Mouse (Mus musculus): ENCODE results near the gene Ube2g1. TPM values are rescaled to one million over a fixed set of nuclear protein-coding genes. Genes with fewer than 3 reads are reported as not detected.

Gene Ube2g1
- polyA plus RNA-seq (2012; ENCODE audit: low replicate concordance), result 41.4 and 43.4 TPM in 2 replicates

DNA sequence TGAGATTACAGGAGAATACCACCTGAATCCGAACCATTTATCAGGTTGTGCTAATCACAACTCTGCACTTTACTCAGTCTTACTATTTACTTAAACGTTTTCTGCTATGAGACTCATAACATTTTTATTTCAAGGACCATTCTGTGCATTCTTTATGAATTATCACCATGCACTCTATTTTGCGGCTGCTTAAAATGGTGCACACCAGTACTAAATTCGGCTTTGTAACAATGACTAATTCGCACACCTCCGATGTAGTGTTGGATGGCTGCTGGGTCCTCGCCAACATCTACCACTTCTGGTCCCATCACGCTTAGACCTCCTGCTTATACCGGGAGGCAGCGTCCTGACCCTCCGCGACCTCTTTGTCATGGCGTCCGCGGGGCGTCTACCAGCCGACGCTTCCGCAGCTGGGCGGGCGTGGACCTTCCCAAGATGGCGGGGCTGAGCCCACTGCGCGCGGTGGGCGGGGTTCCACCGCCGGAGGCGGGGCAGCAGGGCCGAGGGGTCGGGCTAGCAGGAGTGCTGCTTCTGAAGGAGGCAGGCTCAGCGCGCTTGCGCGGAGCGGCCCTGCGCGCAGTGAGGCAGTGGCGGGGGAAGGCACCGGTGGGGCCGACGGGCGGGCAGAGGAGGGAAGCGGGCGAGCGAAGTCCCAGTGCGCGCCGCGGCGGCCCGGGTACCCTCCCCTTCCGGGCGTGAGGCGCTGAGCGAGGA is at the start of gene Ube2g1:
Gene Ube2g1, plus strand, starts transcription at position 590 of the 714 bp plus-strand sequence.

DNA sequence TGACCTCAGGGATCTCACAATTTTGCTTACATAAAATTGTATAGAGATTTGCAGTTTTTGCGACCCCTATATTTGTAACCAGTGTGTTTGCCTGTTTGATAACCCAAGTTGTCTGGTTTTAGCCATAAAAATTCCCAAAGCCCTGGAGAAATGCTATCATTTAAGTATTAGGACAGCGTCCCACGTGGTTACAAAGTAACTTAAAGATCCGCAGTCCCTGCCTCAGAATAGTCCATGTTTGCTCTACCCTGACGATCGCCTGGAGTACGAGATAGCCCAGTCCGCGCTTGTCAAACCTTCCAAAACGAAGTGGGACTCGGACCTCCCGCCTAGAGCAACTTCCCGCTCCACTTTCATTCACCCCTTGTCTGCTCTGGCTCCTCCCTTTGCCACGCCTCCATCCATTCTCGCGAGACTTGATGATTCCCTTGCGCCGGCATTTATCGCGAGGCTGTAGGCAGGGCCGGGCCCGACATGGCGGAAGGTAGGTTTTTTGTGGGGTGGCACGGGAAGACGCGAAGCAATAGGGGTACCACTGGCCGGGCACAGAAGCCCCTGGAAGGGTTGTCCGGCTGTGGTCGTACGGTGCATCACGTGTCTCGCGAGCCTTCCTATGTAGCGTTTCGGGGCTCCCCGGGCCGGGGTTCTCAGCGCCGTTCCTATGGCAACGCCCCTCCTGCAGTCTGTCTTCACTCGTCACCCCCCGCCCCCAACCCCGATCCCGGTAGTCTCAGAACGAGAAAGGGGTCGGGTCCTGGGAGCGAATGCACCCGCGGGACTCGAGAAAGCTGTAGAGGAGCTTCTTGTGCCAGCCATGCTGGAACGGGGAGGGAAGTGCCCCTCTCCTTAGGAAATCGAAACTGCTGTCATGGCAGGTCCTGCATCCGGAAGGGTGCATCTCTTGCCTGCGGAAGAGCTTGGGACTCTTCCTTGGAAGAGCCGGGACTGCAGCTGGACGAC is 82.7 kb downstream of the Ube2g1 start, which contains the start of gene Ankfy1:
Gene Ankfy1, plus strand, starts transcription at position 456 of the 960 bp plus-strand sequence.

Other genes with a start within 250 kb of the Ube2g1 start
- not detected in 2 replicates for gene Tekt1, start 244.8 kb upstream of the Ube2g1 start, polyA plus RNA-seq (2012; ENCODE audit: low replicate concordance)
- gene Smtnl2, start 195.6 kb upstream of the Ube2g1 start, polyA plus RNA-seq (2012; ENCODE audit: low replicate concordance), result 0.10 TPM in 1 of 2 replicates, not detected in the other
- gene Ggt6, start 171.8 kb upstream of the Ube2g1 start, polyA plus RNA-seq (2012; ENCODE audit: low replicate concordance), result not detected in 2 replicates
- gene Mybbp1a, start 165.9 kb upstream of the Ube2g1 start, polyA plus RNA-seq (2012; ENCODE audit: low replicate concordance), result 79.4 and 159 TPM in 2 replicates
- 1.5 and 2.2 TPM in 2 replicates for gene Spns2, start 117.4 kb upstream of the Ube2g1 start, polyA plus RNA-seq (2012; ENCODE audit: low replicate concordance)
- 4.5 and 5.6 TPM in 2 replicates for gene Spns3, start 56.8 kb upstream of the Ube2g1 start, polyA plus RNA-seq (2012; ENCODE audit: low replicate concordance)
- 3.4 and 12.5 TPM in 2 replicates for gene Ankfy1, start 82.7 kb downstream of the Ube2g1 start, polyA plus RNA-seq (2012; ENCODE audit: low replicate concordance)
- 0.16 and 1.4 TPM in 2 replicates for gene Cyb5d2, start 188.9 kb downstream of the Ube2g1 start, polyA plus RNA-seq (2012; ENCODE audit: low replicate concordance)
- gene Zzef1, start 188.9 kb downstream of the Ube2g1 start, polyA plus RNA-seq (2012; ENCODE audit: low replicate concordance), result 12.6 and 13.5 TPM in 2 replicates